Mouse (Mus musculus) small intestine, adult 2 months (tissue): Measurements from ENCODE around the gene Chst11. TPM values are rescaled to one million over a fixed set of nuclear protein-coding genes. Genes with fewer than 3 reads are reported as not detected.

ENCODE experiments used
- H3K27ac ChIP-seq: fragments of 200-500 bp; 2 replicates; pipeline ENCODE4 v1.5.1; 2012; ENCODE audit warnings: low read depth, low read length, control low read depth, inconsistent platforms; ENCODE audit not compliant: insufficient read depth
- H3K27me3 ChIP-seq: fragments of 200-500 bp; 2 replicates; pipeline ENCODE4 v1.6.1; 2012; ENCODE audit warnings: mild to moderate bottlenecking, moderate library complexity, low read length, inconsistent platforms; ENCODE audit not compliant: control insufficient read depth, insufficient read depth
- H3K36me3 ChIP-seq: fragments of 200-500 bp; 2 replicates; pipeline ENCODE4 v1.6.1; 2012; ENCODE audit warnings: mild to moderate bottlenecking, low read length, control low read depth, inconsistent platforms; ENCODE audit not compliant: control insufficient read depth, insufficient read depth
- H3K4me1 ChIP-seq: fragments of 200-500 bp; 2 replicates; pipeline ENCODE4 v1.6.1; 2012; ENCODE audit warnings: low read length, inconsistent platforms, mixed read lengths; ENCODE audit not compliant: control insufficient read depth, insufficient read depth, insufficient read length
- H3K4me3 ChIP-seq: fragments of 200-500 bp; 2 replicates; pipeline ENCODE4 v1.5.1; 2012; ENCODE audit warnings: low read depth, mild to moderate bottlenecking, control low read depth, inconsistent platforms, low read length, moderate library complexity
- CTCF ChIP-seq: fragments of 200-500 bp; IDR thresholded peaks from 2 replicates; pipeline ENCODE4 v1.5.1; 2012; ENCODE audit warnings: low read depth, mild to moderate bottlenecking, control low read depth, inconsistent platforms, low read length, moderate library complexity, mixed read lengths; ENCODE audit not compliant: insufficient replicate concordance, insufficient read length; ENCODE audit errors: extremely low read depth
- POLR2A ChIP-seq: fragments of 200-500 bp; IDR thresholded peaks from 2 replicates; pipeline ENCODE4 v1.6.1; 2012; ENCODE audit warnings: low read depth, mild to moderate bottlenecking, control low read depth, inconsistent platforms, low read length, moderate library complexity
- WGBS: fragments of 180-500 bp; shearing (Covaris S2); methylation state at CpG from one replicate; pipeline ENCODE4 v1.1.7; 2018; 5-methylcytosine and 5-hydroxymethylcytosine counted together
- polyA plus RNA-seq: library from polyadenylated mRNA; depleted of rRNA; stranded (reverse); fragments of >200 nt; gene quantifications from 2 replicates; pipeline ENCODE4 v1.2.3, GENCODE M21; 2012

Chst11 gene
- polyA plus RNA-seq, 1 experiment = 5.5 TPM

- H3K27me3 ChIP-seq = no peaks in the 10 kb centered on the region
- no peak overlapping the region for H3K27ac ChIP-seq
- no peak overlapping the region for H3K4me3 ChIP-seq
- 65% methylated on average over 12 of the region's 12 CpGs for WGBS
- H3K36me3 ChIP-seq = no peaks in the 10 kb centered on the region
- TF ChIP-seq CTCF (no peak), POLR2A (no peak)
- H3K4me1 ChIP-seq = no peaks in the 10 kb centered on the region
Observed at GRCm38 (mm10) chr10:83209388-83209787, 224.1 kb downstream of the Chst11 start.

GRCm38 (mm10) chr10:83210122-83210521 is 224.8 kb downstream of the Chst11 start:
- WGBS = 77% methylated on average over 16 of the region's 16 CpGs
- H3K27ac ChIP-seq = no peak overlapping the region
- no peak for TF ChIP-seq CTCF
- TF ChIP-seq POLR2A = no peak
- H3K36me3 ChIP-seq = no peaks in the 10 kb centered on the region
- no peak overlapping the region for H3K4me3 ChIP-seq
- H3K4me1 ChIP-seq = no peaks in the 10 kb centered on the region
- H3K27me3 ChIP-seq = no peaks in the 10 kb centered on the region

- H3K36me3 ChIP-seq = no peaks in the 10 kb centered on the region
- H3K4me1 ChIP-seq = no peaks in the 10 kb centered on the region
- H3K27me3 ChIP-seq = no peaks in the 10 kb centered on the region
- no peak overlapping the region for H3K27ac ChIP-seq
- no peak overlapping the region for H3K4me3 ChIP-seq
- TF ChIP-seq CTCF = no peak
- no peak for TF ChIP-seq POLR2A
- WGBS = 66% methylated on average over 6 of the region's 6 CpGs
Observed at GRCm38 (mm10) chr10:83210968-83211583, 225.8 kb downstream of the Chst11 start.

- TF ChIP-seq POLR2A (no peak), CTCF (no peak)
- WGBS = 88% methylated on average over 4 of the region's 4 CpGs
- no peak overlapping the region for H3K27ac ChIP-seq
- H3K4me1 ChIP-seq = no peaks in the 10 kb centered on the region
- no peak overlapping the region for H3K4me3 ChIP-seq
- no peaks in the 10 kb centered on the region for H3K36me3 ChIP-seq
- no peaks in the 10 kb centered on the region for H3K27me3 ChIP-seq
Observed at GRCm38 (mm10) chr10:83212618-83213017, 227.3 kb downstream of the Chst11 start.

GRCm38 (mm10) chr10:83215559-83215958 is 230.3 kb downstream of the Chst11 start:
- Histone ChIP-seq H3K4me3 (no peak overlapping the region), H3K27ac (no peak overlapping the region), H3K36me3 (no peaks in the 10 kb centered on the region), H3K4me1 (no peaks in the 10 kb centered on the region), H3K27me3 (no peaks in the 10 kb centered on the region)
- 73% methylated on average over 5 of the region's 5 CpGs for WGBS
- TF ChIP-seq POLR2A = no peak
- no peak for TF ChIP-seq CTCF

GRCm38 (mm10) chr10:83217256-83217655 is 232.0 kb downstream of the Chst11 start:
- Histone ChIP-seq H3K4me3 (no peak overlapping the region), H3K36me3 (no peaks in the 10 kb centered on the region), H3K27me3 (no peaks in the 10 kb centered on the region), H3K4me1 (no peaks in the 10 kb centered on the region), H3K27ac (no peak overlapping the region)
- 51% methylated on average over 5 of the region's 5 CpGs for WGBS
- TF ChIP-seq CTCF = no peak
- TF ChIP-seq POLR2A = no peak

- Histone ChIP-seq H3K4me3 (no peak overlapping the region), H3K27me3 (no peaks in the 10 kb centered on the region), H3K4me1 (no peaks in the 10 kb centered on the region), H3K36me3 (no peaks in the 10 kb centered on the region), H3K27ac (no peak overlapping the region)
- TF ChIP-seq POLR2A = no peak
- no peak for TF ChIP-seq CTCF
- WGBS = 67% methylated on average over 2 of the region's 2 CpGs
Observed at GRCm38 (mm10) chr10:83218778-83219177, 233.5 kb downstream of the Chst11 start.

GRCm38 (mm10) chr10:83219729-83220128 is 234.4 kb downstream of the Chst11 start:
- WGBS = 27% methylated on average over 12 of the region's 12 CpGs
- no peaks in the 10 kb centered on the region for H3K36me3 ChIP-seq
- TF ChIP-seq CTCF (peak; percentile 78; the same call in 1 of the 2 replicates), POLR2A (no peak)
- H3K4me1 ChIP-seq = no peaks in the 10 kb centered on the region
- H3K27me3 ChIP-seq = no peaks in the 10 kb centered on the region
- H3K27ac ChIP-seq = no peak overlapping the region
- no peak overlapping the region for H3K4me3 ChIP-seq
